Mouse (Mus musculus) spleen, postnatal 10 days (tissue): ENCODE data around the gene Gm20458.

Experiments used
- DNase-seq, 2 experiments: peaks; one replicate each; pipeline ENCODE4 v3.0.0; 2021 to 2022; ENCODE audit warnings: low spot score in 2 of 2

Gene Gm20458

DNA sequence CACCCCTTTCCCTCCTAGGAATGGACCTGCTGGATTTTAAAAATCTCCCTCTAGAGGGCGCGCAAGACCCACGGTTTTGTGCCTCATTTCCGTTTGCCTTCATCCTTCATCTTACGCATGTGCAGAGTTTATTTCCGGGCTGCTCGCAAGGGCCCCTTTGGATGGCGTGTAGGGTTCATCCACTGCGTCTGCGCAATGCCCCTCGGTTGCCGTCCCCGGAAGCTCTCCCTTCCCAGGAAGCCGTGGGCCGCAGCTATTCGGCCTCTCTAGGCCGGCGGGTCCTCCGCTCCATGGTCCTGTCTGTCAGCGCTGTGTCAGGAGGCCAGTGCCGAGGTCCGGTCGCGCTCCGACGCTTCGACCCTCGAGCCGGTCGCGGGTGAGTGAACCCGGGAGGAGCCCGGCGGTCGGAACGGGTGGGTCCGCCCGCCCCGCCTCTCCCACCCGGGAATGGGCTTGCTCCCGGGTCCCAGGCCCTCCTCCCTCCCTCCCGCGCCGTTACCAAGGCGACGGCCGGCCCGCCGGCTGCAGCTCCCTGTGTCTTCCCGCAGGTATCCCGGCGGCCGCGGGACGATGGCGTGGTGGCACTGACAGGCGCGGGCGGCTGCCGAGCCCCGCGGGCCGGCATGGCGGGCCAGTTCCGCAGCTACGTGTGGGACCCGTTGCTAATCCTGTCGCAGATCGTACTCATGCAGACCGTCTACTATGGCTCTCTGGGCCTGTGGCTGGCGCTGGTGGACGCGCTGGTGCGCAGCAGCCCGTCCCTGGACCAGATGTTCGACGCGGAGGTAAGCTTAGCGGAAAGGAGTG lies at the start of gene Gm20458:
Gene Gm20458 (plus strand): TSS at position 223 of the 807 bp plus-strand sequence.
- DNase-seq, result peak; percentile 80 to 92

DNA sequence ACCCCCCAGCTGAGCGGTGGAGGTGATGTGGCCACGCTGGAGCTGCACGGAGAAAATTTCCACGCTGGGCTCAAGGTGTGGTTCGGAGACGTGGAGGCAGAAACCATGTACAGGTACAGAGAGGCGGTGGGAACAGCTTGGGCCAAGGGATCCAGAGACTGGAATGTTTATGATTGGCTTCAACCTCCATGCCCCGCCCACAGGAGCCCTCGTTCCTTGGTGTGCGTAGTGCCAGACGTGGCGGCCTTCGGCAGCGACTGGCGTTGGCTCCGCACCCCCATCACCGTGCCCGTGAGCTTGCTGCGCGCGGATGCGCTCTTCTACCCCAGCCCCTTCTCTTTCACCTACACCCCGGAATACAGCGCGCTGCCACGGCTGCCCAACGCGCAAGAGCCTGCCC lies 46.6 kb upstream of the Gm20458 start:
- DNase-seq, result no peak

DNA sequence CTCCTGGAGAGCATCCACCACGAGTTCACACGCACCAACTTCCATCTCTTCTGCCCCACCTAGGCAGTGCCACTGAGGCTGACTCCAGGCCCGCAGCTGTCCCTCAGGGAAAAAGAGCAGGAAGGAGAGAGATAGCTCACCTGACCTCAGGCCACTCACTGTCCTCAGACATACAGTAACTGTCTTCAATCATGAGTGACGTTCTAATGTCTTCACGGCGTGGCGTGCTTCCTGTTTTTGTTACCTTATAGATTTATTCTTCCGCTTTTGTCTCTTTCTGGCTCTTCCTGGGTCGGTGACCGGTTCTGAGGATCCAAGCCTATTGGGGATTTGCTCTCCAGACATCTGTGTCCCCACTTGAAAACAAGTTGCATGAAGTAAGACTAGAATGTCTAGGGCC lies 46.2 kb upstream of the Gm20458 start:
- no peak for DNase-seq

DNA sequence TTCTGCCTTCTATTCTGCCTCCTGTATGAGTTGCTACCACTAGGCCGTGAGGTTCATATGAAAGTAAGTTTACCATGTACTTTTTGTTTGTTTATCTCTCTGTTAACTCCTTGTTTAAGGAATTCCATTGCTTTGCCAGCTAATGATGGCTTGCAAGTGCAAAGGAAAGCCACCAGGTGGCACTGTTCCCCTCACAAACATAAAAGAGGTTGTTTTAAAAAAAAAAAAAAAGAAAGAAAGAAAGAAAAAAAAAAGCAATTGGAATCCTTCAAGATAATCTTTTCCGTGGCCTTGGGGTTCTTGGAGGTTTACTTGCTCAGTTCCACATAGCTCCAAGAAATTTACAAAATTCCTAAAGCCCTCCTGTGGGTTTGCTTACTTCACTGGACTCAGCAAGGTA lies 43.6 kb upstream of the Gm20458 start:
- DNase-seq, result peak in 1 of 2 experiments; percentile 56

DNA sequence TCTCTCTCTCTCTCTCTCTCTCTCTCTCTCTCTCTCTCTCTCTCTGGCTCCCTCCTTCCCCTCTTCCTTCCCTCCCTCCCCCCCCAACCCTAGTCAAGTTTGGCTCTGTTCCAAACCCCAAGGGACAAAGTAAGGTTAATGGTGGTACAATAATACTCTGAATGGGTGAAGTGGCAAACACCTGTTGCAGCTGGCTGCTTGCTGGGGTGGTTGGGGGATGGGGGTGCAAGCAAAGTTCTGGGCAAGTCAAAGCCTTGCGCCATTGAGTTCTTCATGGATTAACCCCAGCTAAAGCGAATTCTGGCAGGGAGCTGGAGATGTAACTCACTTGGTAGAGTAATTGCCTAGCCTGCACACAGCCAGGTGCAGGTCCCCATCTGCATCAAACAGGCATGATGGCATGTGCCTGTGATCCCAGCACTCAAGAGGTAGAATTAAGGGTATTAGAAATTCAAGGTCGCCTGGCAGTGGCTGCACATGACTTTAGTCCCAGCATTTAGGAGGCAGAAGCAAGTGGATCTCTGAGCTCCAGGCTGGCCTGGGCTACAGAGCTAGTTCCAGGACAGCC lies 42.4 kb upstream of the Gm20458 start:
- no peak for DNase-seq

DNA sequence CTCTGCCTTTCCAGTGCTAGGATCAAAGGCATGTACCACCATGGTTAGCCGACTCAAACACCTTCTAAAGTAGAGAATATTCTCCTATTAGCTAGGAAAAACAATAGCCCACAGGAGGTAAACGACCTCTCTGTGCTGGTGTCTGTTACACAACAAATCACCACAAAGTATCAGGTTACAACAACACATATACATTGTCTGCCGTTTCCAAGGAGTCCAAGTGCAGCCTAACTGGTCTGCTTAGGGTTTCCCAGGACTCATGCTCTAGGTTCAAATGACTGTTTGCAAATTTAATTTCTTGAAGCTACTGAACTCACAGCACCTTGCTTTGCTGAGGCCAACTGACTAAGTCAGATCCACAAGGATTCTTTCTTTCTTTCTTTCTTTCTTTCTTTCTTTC lies 41.3 kb upstream of the Gm20458 start:
- DNase-seq, result no peak

DNA sequence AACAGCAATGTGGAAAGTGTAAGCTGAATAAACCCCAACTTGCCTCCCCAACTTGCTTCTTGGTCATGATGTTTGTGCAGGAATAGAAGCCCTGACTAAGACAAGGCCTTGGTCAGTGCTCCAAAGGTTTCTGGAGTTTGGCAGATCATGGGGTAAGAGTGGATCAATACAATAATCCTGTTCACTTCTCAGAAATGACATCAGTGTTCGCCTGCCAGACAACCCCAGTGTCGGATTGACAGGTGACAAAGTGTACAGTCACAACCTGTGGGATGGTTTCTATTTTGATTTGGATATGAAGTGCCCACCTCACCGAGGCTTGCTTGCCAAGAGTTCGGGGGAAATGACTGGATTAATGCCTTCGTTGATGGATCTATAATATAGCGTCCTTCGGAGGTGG lies 39.5 kb upstream of the Gm20458 start:
- no peak for DNase-seq

DNA sequence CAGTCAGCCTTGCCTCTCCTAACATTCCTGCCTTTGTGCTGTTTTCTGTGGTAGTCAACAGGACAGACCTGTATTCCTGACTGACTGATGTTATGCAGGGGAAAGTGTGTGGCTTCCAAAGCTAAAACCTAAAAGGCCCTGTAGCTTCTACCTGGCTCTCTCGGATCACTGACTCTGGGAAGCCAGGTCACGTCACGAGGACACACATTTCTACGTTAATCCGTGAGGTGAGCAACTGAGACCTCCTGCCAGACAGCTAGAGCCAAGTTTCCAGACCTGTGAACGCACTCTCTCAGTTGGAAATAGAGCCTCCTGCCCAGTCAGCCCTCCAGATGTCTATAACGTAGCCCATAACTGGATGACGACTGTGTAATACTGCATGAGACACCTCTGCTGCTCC lies 38.8 kb upstream of the Gm20458 start:
- DNase-seq, result no peak

DNA sequence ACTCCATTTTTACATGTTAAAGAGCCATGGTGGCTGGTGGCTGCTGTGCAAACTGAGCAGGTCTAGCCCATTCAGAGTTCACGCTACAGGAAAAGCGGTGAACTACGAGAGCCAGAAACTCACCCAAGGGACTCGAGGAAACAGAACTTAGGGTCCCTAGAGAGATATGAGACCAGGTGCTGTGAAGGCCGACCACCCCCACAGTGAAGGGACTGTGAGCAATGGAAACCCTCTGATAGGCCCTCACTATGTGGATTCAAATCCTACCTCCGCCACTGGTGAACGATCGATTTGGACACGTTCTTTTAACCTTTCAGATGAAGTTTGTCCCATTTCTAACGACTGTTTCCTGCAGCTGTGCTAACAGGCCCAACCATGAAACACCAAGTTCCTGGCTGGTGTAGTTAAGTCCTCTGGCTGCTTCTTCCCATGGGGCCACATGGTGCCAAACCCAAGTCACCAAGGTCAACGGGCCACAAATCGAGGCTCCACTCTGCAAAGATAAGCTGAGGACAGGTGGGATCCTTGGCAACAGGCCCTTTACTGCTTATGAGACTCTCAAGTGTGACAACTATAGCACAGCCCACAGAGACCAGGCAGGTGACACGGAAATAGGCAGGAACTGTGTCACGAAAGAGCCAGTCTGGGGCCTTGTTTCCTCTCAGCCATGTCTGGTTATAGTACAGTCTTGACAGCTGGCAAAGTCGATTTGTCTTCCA lies 37.9 kb upstream of the Gm20458 start:
- DNase-seq, result peak in 1 of 2 experiments; percentile 58

DNA sequence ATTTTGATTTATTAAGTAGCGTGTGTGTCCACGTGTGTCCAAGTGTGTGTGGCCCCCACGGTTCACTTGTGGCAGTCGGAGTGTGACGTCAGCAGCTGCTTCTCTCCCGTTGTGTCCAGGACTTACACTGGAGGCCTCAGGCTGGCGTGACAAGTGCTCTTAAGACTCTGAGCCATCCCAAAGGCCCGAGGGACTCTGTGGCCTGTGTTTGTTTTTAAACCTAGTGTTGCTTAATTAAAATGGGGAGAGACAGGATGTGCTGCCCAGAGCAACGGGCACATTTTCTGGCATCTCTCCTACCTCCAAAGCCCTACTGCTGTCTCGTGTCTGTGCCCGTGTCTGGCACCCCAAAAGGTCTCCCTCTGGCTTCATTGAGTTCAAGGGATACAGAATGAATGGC lies 37.3 kb upstream of the Gm20458 start:
- peak in 1 of 2 experiments; percentile 43 for DNase-seq

DNA sequence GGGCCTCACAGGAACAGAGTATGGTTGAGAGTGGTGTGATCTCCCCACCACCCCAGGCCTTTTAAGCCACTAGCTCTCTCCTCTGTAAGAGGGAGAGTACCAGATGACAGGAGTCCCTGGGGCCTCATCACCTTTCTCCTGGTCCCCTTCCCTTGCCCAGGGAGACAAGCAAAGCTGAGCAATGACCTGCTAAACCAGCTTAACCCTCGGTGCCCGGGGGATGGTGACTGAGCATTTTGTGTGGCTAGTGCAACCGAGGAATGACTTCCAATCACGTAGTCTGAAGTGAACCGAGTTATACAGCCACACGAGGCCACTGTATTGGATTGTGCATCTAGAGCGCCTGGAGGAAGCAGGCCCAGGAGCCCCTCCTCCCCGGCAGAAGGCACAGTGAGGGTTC lies 36.4 kb upstream of the Gm20458 start:
- no peak for DNase-seq

DNA sequence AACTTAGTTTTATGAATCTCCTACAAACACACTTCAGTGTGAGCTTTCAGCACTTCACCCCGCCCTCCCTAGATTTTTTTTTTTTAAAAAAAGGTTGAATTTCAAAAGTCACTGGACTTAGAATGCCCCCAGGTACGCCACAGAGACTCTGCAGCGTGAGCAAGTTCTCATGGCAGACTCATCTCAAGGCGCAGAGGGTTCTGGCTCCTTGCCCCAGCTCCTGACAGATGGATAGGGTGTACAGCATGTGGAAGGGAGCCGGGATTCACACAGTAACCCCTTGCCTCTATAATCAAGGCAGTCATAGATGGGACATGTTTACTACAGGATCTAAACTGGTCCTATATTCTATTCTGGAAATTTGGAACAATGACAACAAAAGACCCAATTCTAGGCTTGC lies 35.4 kb upstream of the Gm20458 start:
- no peak for DNase-seq

DNA sequence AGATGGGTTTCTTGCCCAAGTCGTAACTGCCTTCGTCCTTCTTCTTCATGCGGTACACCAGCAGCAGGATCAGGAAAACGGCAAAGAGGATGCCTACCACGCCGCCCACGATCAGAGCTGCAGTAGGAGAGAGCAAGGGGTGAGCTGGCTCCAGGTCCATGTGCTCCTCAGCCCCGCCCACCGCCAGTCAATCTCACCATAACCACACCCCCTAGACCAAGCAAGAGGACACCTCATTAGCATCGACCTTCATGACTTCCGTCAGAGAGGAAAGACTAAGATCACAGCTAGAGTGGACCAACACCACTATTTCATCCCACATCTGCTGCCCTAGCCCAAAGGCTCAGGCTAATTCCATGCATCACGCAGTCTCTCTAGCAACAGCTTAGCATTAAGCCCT lies 34.6 kb upstream of the Gm20458 start:
- DNase-seq, result no peak

DNA sequence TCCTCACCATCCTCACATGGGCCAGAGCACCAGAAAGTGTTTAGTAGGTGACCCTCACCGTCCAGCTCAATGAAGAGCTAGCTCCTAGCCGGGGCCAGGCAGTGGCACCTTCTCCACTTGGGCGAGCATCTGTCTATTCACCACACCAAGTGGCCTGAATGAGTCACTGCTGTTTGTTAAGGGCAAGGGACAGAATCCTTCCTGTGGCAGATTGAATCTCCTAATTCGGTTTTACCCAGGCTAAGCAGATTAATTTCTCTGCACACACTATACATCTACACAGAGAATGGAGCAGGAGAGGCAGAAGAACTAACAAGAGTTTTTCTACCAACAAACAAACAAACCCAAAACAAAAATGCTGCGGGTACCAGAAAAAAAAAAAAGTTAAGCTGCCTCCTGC lies 33.8 kb upstream of the Gm20458 start:
- no peak for DNase-seq

DNA sequence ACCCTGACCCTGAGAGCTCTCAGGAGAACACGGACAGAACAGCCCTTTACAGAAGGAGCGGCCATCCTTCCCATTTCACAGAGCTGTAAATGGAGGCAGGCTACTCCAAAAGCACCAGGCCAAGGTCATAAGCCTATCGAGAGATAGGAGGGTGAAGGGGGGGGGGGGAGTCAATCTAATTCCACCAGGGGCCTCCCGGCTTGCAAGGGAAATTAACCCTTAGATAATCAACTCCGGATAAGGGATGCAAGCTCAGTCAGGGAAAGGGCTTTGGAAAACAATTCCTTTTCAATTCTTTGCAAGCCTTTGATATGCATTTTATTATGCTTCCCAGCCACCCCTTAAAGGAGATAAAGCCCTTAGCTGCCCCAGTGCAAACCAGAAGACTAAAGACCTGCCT lies 32.3 kb upstream of the Gm20458 start:
- DNase-seq, result no peak

DNA sequence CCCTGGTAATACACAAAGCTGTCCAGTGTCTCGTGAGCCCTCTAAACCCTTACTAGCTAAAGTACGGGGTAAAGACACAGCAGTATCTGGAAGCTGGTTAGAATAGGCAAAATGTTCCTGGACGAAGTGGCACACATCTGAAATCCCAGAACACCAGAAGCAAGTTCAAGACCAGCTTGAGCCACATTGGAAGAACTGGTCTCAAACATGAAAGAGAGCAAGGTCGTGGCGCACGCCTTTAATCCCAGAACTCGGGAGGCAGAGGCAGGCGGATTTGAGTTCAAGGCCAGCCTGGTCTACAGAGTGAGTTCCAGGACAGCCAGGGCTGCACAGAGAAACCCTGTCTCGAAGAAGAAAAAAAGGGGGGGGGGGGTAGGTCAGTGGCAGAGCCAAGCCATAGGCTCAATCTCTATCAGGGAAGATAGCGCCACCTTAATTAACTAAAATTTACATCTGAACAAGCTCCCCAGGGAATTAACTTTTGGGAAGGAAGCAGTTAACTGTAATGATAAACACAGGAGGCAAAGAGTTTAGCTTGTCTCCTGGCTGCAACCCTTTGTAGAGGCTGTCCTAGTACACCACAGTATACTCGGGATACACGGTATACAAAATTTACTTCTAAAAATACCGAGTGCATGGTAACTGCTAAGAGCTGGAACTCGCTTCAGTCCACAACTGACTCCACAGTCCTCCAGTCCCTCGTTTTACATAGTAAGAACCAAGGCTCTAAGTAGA lies 30.7 kb upstream of the Gm20458 start:
- no peak for DNase-seq

DNA sequence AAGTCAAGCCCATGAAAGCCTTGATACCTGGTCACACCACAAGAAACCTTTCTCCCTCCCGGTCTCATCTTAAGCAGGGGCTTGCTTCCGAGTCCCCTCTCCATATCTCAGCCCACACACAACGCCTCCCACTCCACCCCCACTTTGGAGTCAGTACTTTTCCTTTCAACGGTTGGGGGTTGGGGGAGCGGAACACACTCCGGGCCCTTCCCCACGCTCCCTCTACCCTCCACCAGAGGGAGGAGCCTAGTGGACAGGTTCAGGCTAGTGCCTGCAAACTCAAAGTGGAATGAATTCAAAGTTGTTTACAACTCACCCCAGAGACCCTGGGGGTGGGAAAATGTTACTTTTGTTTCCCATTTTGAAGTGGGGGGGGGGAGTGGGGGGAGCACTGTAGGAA lies 30.1 kb upstream of the Gm20458 start:
- DNase-seq, result no peak

DNA sequence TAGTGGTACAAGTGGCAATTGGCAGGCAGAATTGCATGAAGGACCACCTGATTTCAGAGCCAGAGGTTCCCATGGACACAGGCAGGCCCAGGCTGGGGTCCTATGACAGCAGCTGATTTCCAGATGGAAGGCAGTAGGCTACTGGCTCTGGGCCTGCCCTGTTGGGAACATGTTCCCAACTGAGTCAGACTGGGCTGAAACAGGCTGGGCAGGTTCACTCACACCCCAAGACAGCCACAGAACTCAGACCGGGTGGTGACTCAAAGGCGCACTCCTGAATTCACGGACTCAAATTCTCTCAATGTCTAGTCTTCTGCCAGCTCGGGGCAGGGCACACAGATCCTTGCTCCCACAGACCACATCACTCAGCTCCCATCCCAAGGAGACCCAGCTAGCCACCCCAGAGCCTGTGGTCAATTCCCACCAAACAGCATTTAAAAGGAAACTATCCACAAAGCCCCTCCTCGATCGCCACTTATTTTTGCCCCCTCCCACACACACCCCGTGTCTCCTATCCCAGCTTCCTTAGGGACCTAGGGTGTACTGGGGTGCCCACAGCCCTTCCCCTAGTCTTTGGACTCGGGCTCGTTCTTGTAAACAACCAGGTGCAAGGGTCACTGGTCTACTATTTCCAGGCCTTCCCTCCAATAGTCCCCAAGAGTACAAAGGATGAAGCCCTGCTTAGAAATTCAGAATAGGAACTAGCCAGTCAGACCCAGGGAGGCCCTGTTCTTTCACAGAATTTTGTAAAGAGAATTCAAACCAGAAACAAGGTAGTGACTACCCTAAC lies 28.9 kb upstream of the Gm20458 start:
- no peak for DNase-seq

DNA sequence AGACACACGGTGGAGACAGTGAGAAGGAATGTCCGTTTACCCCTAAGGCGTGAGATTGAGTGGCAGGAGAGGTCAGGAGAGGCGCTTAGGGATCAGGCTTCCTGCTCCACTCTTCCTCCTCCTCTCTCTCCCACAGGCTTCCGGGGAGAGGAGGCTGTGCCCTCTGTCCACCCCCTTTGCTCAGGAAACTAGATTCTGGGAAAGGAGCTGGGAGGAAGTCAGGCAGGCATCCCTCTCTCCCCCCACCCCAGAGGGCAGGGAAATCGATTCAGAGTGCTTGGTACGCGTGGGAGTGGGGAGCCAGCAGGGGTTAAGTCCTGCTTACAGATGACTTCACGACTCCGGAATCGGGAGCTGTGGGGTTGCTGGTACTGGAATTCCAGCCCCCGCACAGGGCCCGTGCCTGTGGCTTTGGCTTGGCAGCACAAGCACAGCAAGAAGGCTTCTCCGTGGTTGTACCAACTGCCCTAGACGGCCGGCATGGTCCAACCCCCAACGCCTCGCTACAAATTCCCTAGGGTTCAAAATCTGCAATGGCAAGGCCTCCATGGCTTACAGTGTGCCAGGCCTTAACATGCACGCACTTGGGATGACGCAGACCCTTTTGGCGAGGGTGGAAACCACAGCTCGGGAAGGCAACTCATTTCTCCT lies 28.1 kb upstream of the Gm20458 start:
- DNase-seq, result no peak

DNA sequence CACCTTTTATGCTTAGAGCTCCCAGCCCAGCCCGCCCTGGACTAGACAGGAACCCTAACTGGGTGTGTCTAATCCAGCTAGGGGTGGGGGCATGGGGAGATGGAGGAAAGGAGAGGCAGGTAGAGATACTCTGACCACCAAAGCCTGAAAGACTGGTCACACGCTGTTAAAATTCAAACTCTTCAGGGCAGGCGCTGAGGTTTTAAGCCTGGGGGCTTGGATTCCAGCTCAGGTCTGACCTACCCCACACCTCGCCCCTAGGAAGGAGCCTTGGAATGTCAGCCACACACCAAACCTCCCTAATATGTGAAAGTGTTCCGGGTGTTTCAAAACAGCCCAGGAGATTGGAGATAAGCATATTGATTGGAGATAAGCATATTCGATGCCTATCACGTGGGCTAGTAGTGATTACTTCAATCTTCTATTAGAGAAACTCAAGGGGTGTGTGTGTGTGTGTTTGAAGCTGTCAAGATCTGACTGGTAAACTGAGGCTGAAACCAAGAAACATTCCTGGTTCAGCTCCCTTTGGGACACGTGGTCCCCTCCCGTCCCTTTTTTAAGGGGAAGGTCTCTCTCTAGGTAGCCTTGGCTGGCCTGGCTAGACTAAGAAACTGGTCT lies 27.4 kb upstream of the Gm20458 start:
- DNase-seq, result no peak

DNA sequence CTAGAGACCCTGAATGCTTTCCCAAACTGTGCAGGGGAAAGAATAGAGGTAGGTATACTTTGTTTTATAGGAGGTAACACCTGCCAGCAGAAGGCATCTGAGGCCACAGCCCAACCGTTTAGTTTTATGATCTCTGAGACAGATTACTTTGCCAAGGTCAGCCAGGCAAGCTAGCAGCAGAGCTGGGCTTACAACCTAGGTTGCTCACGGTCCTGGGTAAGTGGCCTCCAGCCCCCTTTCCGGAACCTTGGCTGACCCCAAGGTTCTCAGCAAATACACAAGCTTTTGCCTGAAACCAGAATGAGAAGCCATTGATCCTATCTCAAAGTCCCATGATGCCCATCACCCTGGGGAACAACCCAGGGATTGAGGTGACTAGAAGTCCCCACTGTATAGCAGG lies 26.1 kb upstream of the Gm20458 start:
- DNase-seq, result no peak
